In the genomic region with DNA sequence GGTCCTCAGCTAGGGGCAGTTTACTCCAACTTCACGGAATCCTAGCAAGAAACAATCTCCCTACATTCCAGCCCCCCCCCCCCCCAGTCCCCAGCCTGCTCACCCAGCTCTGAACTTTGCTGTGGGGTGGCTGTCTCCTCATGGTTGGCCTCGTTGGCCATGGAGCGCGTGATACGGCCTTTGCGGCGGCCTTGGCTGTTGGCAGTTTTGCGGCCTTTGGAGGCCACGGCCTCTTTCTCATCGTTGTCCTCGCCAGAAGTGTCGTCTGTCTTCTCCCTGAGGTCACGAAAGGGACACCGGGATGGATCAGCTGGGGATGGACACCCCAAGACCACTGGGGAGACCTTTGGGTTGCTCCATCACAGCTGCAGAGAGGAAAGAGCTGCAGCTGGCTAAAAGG, we compare ENCODE assay signal across 11 mouse cellular contexts.
DNase-seq lines count a peak whose midpoint lies in the region; ATAC-seq and TF ChIP-seq lines count a peak whose summit lies in the region.
"Had no signal": no experiment of that assay in that cellular context is flagged by ENCODE, and none has a peak within 500 bp of the region (broad histone marks: within the 10 kb centered on the region; RNA-seq: fewer than 3 reads in every experiment).

No protein-coding gene starts in this region.

- no peaks in the 10 kb centered on the region for H3K27me3 ChIP-seq in intestine, embryonic 14.5 days (replicated peaks; ENCODE audit: control insufficient read depth, insufficient read depth, low read length)
- H3K27me3 ChIP-seq in intestine, postnatal 0 days (replicated peaks; ENCODE audit: control insufficient read depth, insufficient read depth, low read length) = no peaks in the 10 kb centered on the region
- no peaks in the 10 kb centered on the region for H3K27me3 ChIP-seq in hindbrain, embryonic 12.5 days
- H3K27me3 ChIP-seq in limb, embryonic 15.5 days = no peaks in the 10 kb centered on the region
- H3K27me3 ChIP-seq: embryonic facial prominence, embryonic 13.5 days; liver, embryonic 12.5 days had no signal

- H3K4me3 ChIP-seq in intestine, embryonic 14.5 days (ENCODE audit: low read depth, low read length) = no peak overlapping the region
- no peak overlapping the region for H3K4me3 ChIP-seq in intestine, postnatal 0 days (ENCODE audit: low read depth, low read length)
- no peak overlapping the region for H3K4me3 ChIP-seq in hindbrain, embryonic 12.5 days
- H3K4me3 ChIP-seq in limb, embryonic 15.5 days = no peak overlapping the region
- H3K4me3 ChIP-seq: embryonic facial prominence, embryonic 13.5 days; liver, embryonic 12.5 days had no signal

- DNase-seq in intestine, embryonic 14.5 days (ENCODE audit: low spot score) = no peak
- peak; percentile 52 to 67 for DNase-seq in adrenal gland, adult 18-20 months (ENCODE audit: low spot score in 2 of 2)
- DNase-seq in cerebellum, postnatal 14 days = no peak
- DNase-seq in liver = no peak
- DNase-seq in c-Kit-positive CD71-positive TER-119-positive erythroid progenitor cells, embryonic 14.5 days (ENCODE audit: low spot score) = no peak

- H3K9ac ChIP-seq in intestine, embryonic 14.5 days (ENCODE audit: low read length) = no peak overlapping the region
- H3K9ac ChIP-seq in intestine, postnatal 0 days (ENCODE audit: low read depth, low read length) = no peak overlapping the region
- H3K9ac ChIP-seq in hindbrain, embryonic 12.5 days = no peak overlapping the region
- H3K9ac ChIP-seq in limb, embryonic 15.5 days = no peak overlapping the region
- H3K9ac ChIP-seq: embryonic facial prominence, embryonic 13.5 days; liver, embryonic 12.5 days had no signal

- TF ChIP-seq CTCF in intestine, postnatal 0 days (IDR thresholded peaks at IDR 0.05; ENCODE audit: low read depth) = no peak

- H3K9me3 ChIP-seq in intestine, embryonic 14.5 days (ENCODE audit: control insufficient read depth, low read length) = no peaks in the 10 kb centered on the region
- H3K9me3 ChIP-seq in intestine, postnatal 0 days (ENCODE audit: control insufficient read depth) = no peaks in the 10 kb centered on the region
- H3K9me3 ChIP-seq in hindbrain, embryonic 12.5 days (replicated peaks) = no peaks in the 10 kb centered on the region
- H3K9me3 ChIP-seq in limb, embryonic 15.5 days = no peaks in the 10 kb centered on the region
- H3K9me3 ChIP-seq: embryonic facial prominence, embryonic 13.5 days; liver, embryonic 12.5 days had no signal

- no peak overlapping the region for H3K4me2 ChIP-seq in intestine, embryonic 14.5 days (ENCODE audit: low read length)
- no peak overlapping the region for H3K4me2 ChIP-seq in intestine, postnatal 0 days (replicated peaks; ENCODE audit: low read depth)
- H3K4me2 ChIP-seq in hindbrain, embryonic 12.5 days (replicated peaks) = no peak overlapping the region
- no peak overlapping the region for H3K4me2 ChIP-seq in limb, embryonic 15.5 days
- H3K4me2 ChIP-seq: embryonic facial prominence, embryonic 13.5 days; liver, embryonic 12.5 days had no signal

- H3K4me1 ChIP-seq in intestine, embryonic 14.5 days (replicated peaks; ENCODE audit: control insufficient read depth, insufficient read depth, low read length) = peaks cover 52% of the 10 kb centered on the region
- H3K4me1 ChIP-seq in intestine, postnatal 0 days (replicated peaks; ENCODE audit: control insufficient read depth, insufficient read depth, low read length) = no peaks in the 10 kb centered on the region
- H3K4me1 ChIP-seq in hindbrain, embryonic 12.5 days = peaks cover 44% of the 10 kb centered on the region
- H3K4me1 ChIP-seq in limb, embryonic 15.5 days = peaks cover 56% of the 10 kb centered on the region

- ATAC-seq in intestine, embryonic 14.5 days (replicated peaks; ENCODE audit: low FRiP score, low TSS enrichment, low read depth) = no peak
- no peak for ATAC-seq in intestine, postnatal 0 days
- ATAC-seq in hindbrain, embryonic 12.5 days (ENCODE audit: low FRiP score) = no peak
- ATAC-seq in limb, embryonic 15.5 days (ENCODE audit: insufficient number of reproducible peaks, low FRiP score, low TSS enrichment, low read depth) = no peak
- ATAC-seq: liver, embryonic 12.5 days had no signal

- H3K27ac ChIP-seq in intestine, embryonic 14.5 days (ENCODE audit: low read depth) = peak overlapping the region; percentile 27
- no peak overlapping the region for H3K27ac ChIP-seq in intestine, postnatal 0 days (ENCODE audit: low read depth, low read length)
- H3K27ac ChIP-seq in hindbrain, embryonic 12.5 days = peak overlapping the region; percentile 89
- H3K27ac ChIP-seq in limb, embryonic 15.5 days = 0 out of 2 replicates have a peak overlapping the region, but pooled peaks have one; percentile 11
- H3K27ac ChIP-seq: liver, embryonic 12.5 days; macrophage had no signal

- 68% methylated on average over 14 of the region's 14 CpGs for WGBS in intestine, embryonic 14.5 days
- WGBS in intestine, postnatal 0 days = 85% methylated on average over 14 of the region's 14 CpGs
- WGBS in hindbrain, embryonic 12.5 days = 82% methylated on average over 14 of the region's 14 CpGs
- WGBS in limb, embryonic 15.5 days = 79% methylated on average over 14 of the region's 14 CpGs

- peaks cover 57% of the 10 kb centered on the region for H3K36me3 ChIP-seq in intestine, embryonic 14.5 days (ENCODE audit: control insufficient read depth, insufficient read depth, low read length)
- peaks cover 62% of the 10 kb centered on the region for H3K36me3 ChIP-seq in intestine, postnatal 0 days (ENCODE audit: control insufficient read depth, insufficient read depth)
- peaks cover 53% of the 10 kb centered on the region for H3K36me3 ChIP-seq in hindbrain, embryonic 12.5 days
- H3K36me3 ChIP-seq in limb, embryonic 15.5 days = peaks cover 56% of the 10 kb centered on the region

Comparison
In these comparisons a context has a peak if more than half of its experiments do, and no peak if none do; other contexts are left out.
1. DNase-seq: peak in adrenal gland, adult 18-20 months (2 of 2); none in intestine, embryonic 14.5 days (single experiment), cerebellum, postnatal 14 days (0 of 2), liver (single experiment) and c-Kit-positive CD71-positive TER-119-positive erythroid progenitor cells, embryonic 14.5 days (single experiment).